Mouse (Mus musculus): ENCODE measurements at regions not wholly inside any gene's neighbourhood (a gene's known extent, or its start where the extent isn't known, plus 50 kb on each side); places are given as distances from the start of the nearest gene placed in this dataset.

- no peak overlapping the region for H3K4me2 ChIP-seq (ENCODE audit: low read depth)
- no peaks in the 10 kb centered on the region for H3K27me3 ChIP-seq (ENCODE audit: control insufficient read depth, insufficient read depth, insufficient read length)
- no peak overlapping the region for H3K4me3 ChIP-seq
- no peak overlapping the region for H3ac ChIP-seq (ENCODE audit: control insufficient read depth, insufficient read length)
- H3K79me2 ChIP-seq (ENCODE audit: control insufficient read depth, insufficient read depth) = no peaks in the 10 kb centered on the region
- H3K36me3 ChIP-seq (ENCODE audit: control insufficient read depth, insufficient read depth) = no peaks in the 10 kb centered on the region
- TF ChIP-seq SRF (IDR thresholded peaks at IDR 0.05; ENCODE audit: control insufficient read depth, insufficient read length, low read depth) (no peak), USF1 (IDR thresholded peaks at IDR 0.05; ENCODE audit: low read depth) (no peak), POLR2A (IDR thresholded peaks at IDR 0.05; ENCODE audit: insufficient read length, low read depth) (no peak), MAX (IDR thresholded peaks at IDR 0.05; ENCODE audit: low read depth) (no peak), TCF3 (IDR thresholded peaks at IDR 0.05; ENCODE audit: insufficient read length, low read depth) (no peak)
These were observed 52.1 kb upstream of the Flrt2 start for GRCm38 (mm10) chr12:95639892-95640291.

- TF ChIP-seq CEBPB (IDR thresholded peaks at IDR 0.05; ENCODE audit: insufficient read depth, poor library complexity, severe bottlenecking) (no peak), TCF3 (IDR thresholded peaks at IDR 0.05; ENCODE audit: insufficient read length, low read depth) (no peak), SRF (IDR thresholded peaks at IDR 0.05; ENCODE audit: control insufficient read depth, insufficient read length, low read depth) (no peak), USF1 (IDR thresholded peaks at IDR 0.05; ENCODE audit: low read depth) (no peak), MYOG (IDR thresholded peaks at IDR 0.05; ENCODE audit: control insufficient read depth in 1 of 3, insufficient read depth in 1 of 3, insufficient read length in 2 of 3, low read depth in 2 of 3) (no peak), POLR2A (IDR thresholded peaks at IDR 0.05; ENCODE audit: insufficient read length, low read depth) (no peak), E2F4 (IDR thresholded peaks at IDR 0.05; ENCODE audit: insufficient read depth) (no peak), MYOD1 (IDR thresholded peaks at IDR 0.05; ENCODE audit: control insufficient read depth in 1 of 3, insufficient read length in 2 of 3, low read depth in 2 of 3) (no peak), POLR2AphosphoS2 (IDR thresholded peaks at IDR 0.05; ENCODE audit: insufficient read length, low read depth) (no peak), REST (IDR thresholded peaks at IDR 0.05; ENCODE audit: insufficient read depth, insufficient read length) (no peak), TCF12 (IDR thresholded peaks at IDR 0.05; ENCODE audit: insufficient read depth, poor library complexity, severe bottlenecking) (no peak), MAX (IDR thresholded peaks at IDR 0.05; ENCODE audit: low read depth) (no peak)
- Histone ChIP-seq H3K36me3 (ENCODE audit: control insufficient read depth, insufficient read depth) (no peaks in the 10 kb centered on the region), H3K79me2 (ENCODE audit: control insufficient read depth, insufficient read depth) (no peaks in the 10 kb centered on the region), H3K27me3 (ENCODE audit: control insufficient read depth, insufficient read depth, insufficient read length) (no peaks in the 10 kb centered on the region), H3K4me2 (ENCODE audit: low read depth) (no peak overlapping the region), H3K4me3 (no peak overlapping the region), H3ac (ENCODE audit: control insufficient read depth, insufficient read length) (no peak overlapping the region)
These were observed 50.4 kb upstream of the Flrt2 start for GRCm38 (mm10) chr12:95641628-95642027.
